Mouse (Mus musculus): Measurements from ENCODE around the gene B4galt7. TPM values are rescaled to one million over a fixed set of nuclear protein-coding genes. Genes with fewer than 3 reads are reported as not detected.
"Not testable (repeated sequence)": the region's sequence is repeated elsewhere in the genome, so short reads cannot be mapped to it uniquely, and the experiment has no call there.

B4galt7 gene
- total and polyA plus RNA-seq, 2 experiments, result 7.9 to 14.8 TPM

DNA sequence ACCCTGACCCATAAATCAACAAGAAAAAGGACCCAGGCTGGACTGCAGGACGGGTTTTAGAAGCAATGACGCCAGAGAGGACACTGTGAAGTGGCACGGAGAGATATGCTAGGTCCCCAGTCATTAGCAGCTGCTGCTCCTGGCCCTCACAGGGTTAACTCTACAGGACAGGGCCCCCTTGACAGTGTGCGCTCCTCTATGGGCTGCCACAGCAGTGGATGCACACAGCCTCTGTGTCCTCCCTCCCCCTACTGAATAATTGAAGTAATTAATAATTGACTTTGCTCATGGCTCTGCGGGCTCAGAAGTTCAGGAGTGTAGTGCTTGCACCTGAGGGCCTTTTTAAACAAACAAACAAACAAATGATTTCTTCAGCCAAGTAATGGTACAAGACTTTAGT, 13.8 kb downstream of the B4galt7 start:
- Histone ChIP-seq H3K9ac (ENCODE audit: low read depth, low read length) (no peak overlapping the region), H3K4me3 (ENCODE audit: insufficient read depth, low read depth, low read length) (no peak overlapping the region), H3K79me2 (ENCODE audit: control insufficient read depth, insufficient read depth, low read length) (no peaks in the 10 kb centered on the region), H3K27me3 (ENCODE audit: control insufficient read depth, insufficient read depth, low read length) (no peaks in the 10 kb centered on the region), H3K36me3 (ENCODE audit: control insufficient read depth, insufficient read depth, low read length) (peaks cover 3% of the 10 kb centered on the region; the same call in 1 of the 2 replicates), H3K27ac (replicated peaks; ENCODE audit: insufficient read depth, low read depth, low read length) (0 out of 2 replicates have a peak overlapping the region, but pooled peaks have one; percentile 47), H3K4me1 (ENCODE audit: control insufficient read depth, insufficient read depth, low read length) (peaks cover 4% of the 10 kb centered on the region; the same call in 1 of the 2 replicates)
- TF ChIP-seq POLR2A (IDR thresholded peaks at IDR 0.05; ENCODE audit: extremely low read depth, insufficient read depth, low read length) (no peak), CTCF (IDR thresholded peaks at IDR 0.05; ENCODE audit: low read depth, low read length) (no peak)
- whole genome bisulfite sequencing, result 32% methylated on average over 5 of the region's 5 CpGs
- peak; percentile 40 for DNase-seq (ENCODE audit: extremely low read depth, low read depth, low spot score)

GRCm38 (mm10) chr13:55619328-55619727, 19.6 kb downstream of the B4galt7 start:
- TF ChIP-seq CTCF (IDR thresholded peaks at IDR 0.05; ENCODE audit: low read depth, low read length) (no peak), POLR2A (IDR thresholded peaks at IDR 0.05; ENCODE audit: extremely low read depth, insufficient read depth, low read length) (no peak)
- Histone ChIP-seq H3K36me3 (ENCODE audit: control insufficient read depth, insufficient read depth, low read length) (no peaks in the 10 kb centered on the region), H3K4me1 (ENCODE audit: control insufficient read depth, insufficient read depth, low read length) (peaks cover 9% of the 10 kb centered on the region), H3K79me2 (ENCODE audit: control insufficient read depth, insufficient read depth, low read length) (peaks cover 8% of the 10 kb centered on the region; the same call in 1 of the 2 replicates), H3K9ac (ENCODE audit: low read depth, low read length) (no peak overlapping the region), H3K27ac (replicated peaks; ENCODE audit: insufficient read depth, low read depth, low read length) (no peak overlapping the region), H3K4me3 (ENCODE audit: insufficient read depth, low read depth, low read length) (no peak overlapping the region), H3K27me3 (ENCODE audit: control insufficient read depth, insufficient read depth, low read length) (no peaks in the 10 kb centered on the region)
- WGBS, result 83% methylated on average over 4 of the region's 4 CpGs
- DNase-seq (ENCODE audit: extremely low read depth, low read depth, low spot score), result no peak

- Histone ChIP-seq H3K27ac (replicated peaks; ENCODE audit: insufficient read depth, low read depth, low read length) (no peak overlapping the region), H3K36me3 (ENCODE audit: control insufficient read depth, insufficient read depth, low read length) (peaks cover 1% of the 10 kb centered on the region; the same call in 1 of the 2 replicates), H3K9ac (ENCODE audit: low read depth, low read length) (no peak overlapping the region), H3K79me2 (ENCODE audit: control insufficient read depth, insufficient read depth, low read length) (peaks cover 12% of the 10 kb centered on the region; the same call in 1 of the 2 replicates), H3K27me3 (ENCODE audit: control insufficient read depth, insufficient read depth, low read length) (no peaks in the 10 kb centered on the region), H3K4me1 (ENCODE audit: control insufficient read depth, insufficient read depth, low read length) (peaks cover 9% of the 10 kb centered on the region), H3K4me3 (ENCODE audit: insufficient read depth, low read depth, low read length) (no peak overlapping the region)
- no peak for DNase-seq (ENCODE audit: extremely low read depth, low read depth, low spot score)
- TF ChIP-seq CTCF (IDR thresholded peaks at IDR 0.05; ENCODE audit: low read depth, low read length) (no peak), POLR2A (IDR thresholded peaks at IDR 0.05; ENCODE audit: extremely low read depth, insufficient read depth, low read length) (no peak)
- WGBS, result 71% methylated on average over 2 of the region's 2 CpGs
Observed at GRCm38 (mm10) chr13:55620275-55620674, 20.6 kb downstream of the B4galt7 start.

DNA sequence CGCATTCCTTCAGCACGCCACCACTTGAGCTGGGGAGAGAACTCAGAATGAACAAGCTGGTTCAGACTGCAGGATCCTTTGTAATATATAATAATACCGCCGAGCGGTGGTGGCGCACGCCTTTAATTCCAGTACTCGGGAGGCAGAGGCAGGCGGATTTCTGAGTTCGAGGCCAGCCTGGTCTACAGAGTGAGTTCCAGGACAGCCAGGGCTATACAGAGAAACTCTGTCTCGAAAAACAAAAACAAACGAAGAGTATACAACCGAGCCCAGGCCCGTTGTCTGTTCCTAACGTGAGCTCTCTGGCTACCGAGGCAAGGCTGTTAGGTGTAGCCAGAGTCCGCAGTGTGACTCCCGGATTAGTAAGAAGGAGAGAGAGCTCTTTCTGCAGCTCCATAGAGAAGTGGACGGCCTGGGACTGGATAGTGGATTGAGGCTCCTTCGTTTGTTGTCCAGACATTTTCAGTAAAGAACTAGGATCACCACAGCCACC, 22.5 kb downstream of the B4galt7 start:
- H3K4me1 ChIP-seq (ENCODE audit: control insufficient read depth, insufficient read depth, low read length); H3K27me3 ChIP-seq (ENCODE audit: control insufficient read depth, insufficient read depth, low read length); H3K36me3 ChIP-seq (ENCODE audit: control insufficient read depth, insufficient read depth, low read length); H3K27ac ChIP-seq (replicated peaks; ENCODE audit: insufficient read depth, low read depth, low read length); DNase-seq (ENCODE audit: extremely low read depth, low read depth, low spot score): not testable (repeated sequence)
- Histone ChIP-seq H3K79me2 (ENCODE audit: control insufficient read depth, insufficient read depth, low read length) (peaks cover 14% of the 10 kb centered on the region; the same call in 1 of the 2 replicates), H3K9ac (ENCODE audit: low read depth, low read length) (peak overlapping the region; percentile 29), H3K4me3 (ENCODE audit: insufficient read depth, low read depth, low read length) (peak overlapping the region; percentile 81)
- WGBS, result 8% methylated on average over 20 of the region's 20 CpGs

GRCm38 (mm10) chr13:55622649-55623541, 23.2 kb downstream of the B4galt7 start, which contains the start of gene Caml:
Gene Caml, plus strand, starts transcription at chr13:55623005.
- Histone ChIP-seq H3K27me3 (ENCODE audit: control insufficient read depth, insufficient read depth, low read length) (no peaks in the 10 kb centered on the region), H3K4me3 (ENCODE audit: insufficient read depth, low read depth, low read length) (peak within 1 kb of the TSS; percentile 81), H3K9ac (ENCODE audit: low read depth, low read length) (peak within 1 kb of the TSS; percentile 77), H3K36me3 (ENCODE audit: control insufficient read depth, insufficient read depth, low read length) (peaks cover 6% of the 10 kb centered on the region; the same call in 1 of the 2 replicates), H3K79me2 (ENCODE audit: control insufficient read depth, insufficient read depth, low read length) (peaks cover 14% of the 10 kb centered on the region; the same call in 1 of the 2 replicates), H3K27ac (replicated peaks; ENCODE audit: insufficient read depth, low read depth, low read length) (peak within 1 kb of the TSS; percentile 67), H3K4me1 (ENCODE audit: control insufficient read depth, insufficient read depth, low read length) (peaks cover 9% of the 10 kb centered on the region)
- under 1% methylated on average over 59 of the region's 59 CpGs for WGBS
- no peak for TF ChIP-seq CTCF (IDR thresholded peaks at IDR 0.05; ENCODE audit: low read depth, low read length)
- TF ChIP-seq POLR2A (IDR thresholded peaks at IDR 0.05; ENCODE audit: extremely low read depth, insufficient read depth, low read length), result peak; percentile 47; the same call in 1 of the 2 replicates
- peak; percentile 82 for DNase-seq (ENCODE audit: extremely low read depth, low read depth, low spot score)
